Mouse (Mus musculus) neural tube, embryonic 13.5 days (tissue): Measurements from ENCODE around the gene Gpr108. TPM values are rescaled to one million over a fixed set of nuclear protein-coding genes. Genes with fewer than 3 reads are reported as not detected.

Source experiments
- ATAC-seq: fragments of 200-750 bp; cut with Nextera tagmentation; 2 replicates; pipeline ENCODE4 v1.8.0; 2017; ENCODE audit warnings: low read depth, mild to moderate bottlenecking, moderate TSS enrichment, moderate library complexity
- H3K27ac ChIP-seq: fragments of 300-500 bp; sonication (generic); replicated peaks from 2 replicates; pipeline ENCODE4 v1.5.1; 2015; ENCODE audit warnings: moderate library complexity, mild to moderate bottlenecking, inconsistent platforms
- H3K27me3 ChIP-seq: fragments of 300-500 bp; sonication (generic); 2 replicates; pipeline ENCODE4 v1.6.1; 2015; ENCODE audit warnings: mild to moderate bottlenecking, inconsistent platforms
- H3K36me3 ChIP-seq: fragments of 300-500 bp; sonication (generic); 2 replicates; pipeline ENCODE4 v1.6.1; 2015; ENCODE audit warnings: mild to moderate bottlenecking, inconsistent platforms
- H3K4me1 ChIP-seq: fragments of 300-500 bp; sonication (generic); replicated peaks from 2 replicates; pipeline ENCODE4 v1.6.1; 2015; ENCODE audit warnings: inconsistent platforms
- H3K4me2 ChIP-seq: fragments of 300-500 bp; sonication (generic); 2 replicates; pipeline ENCODE4 v1.6.1; 2015; ENCODE audit warnings: inconsistent platforms, mild to moderate bottlenecking, moderate library complexity
- H3K4me3 ChIP-seq: fragments of 300-500 bp; sonication (generic); 2 replicates; pipeline ENCODE4 v1.5.1; 2015; ENCODE audit warnings: mild to moderate bottlenecking, inconsistent platforms
- H3K9ac ChIP-seq: fragments of 300-500 bp; sonication (generic); 2 replicates; pipeline ENCODE4 v1.6.1; 2015; ENCODE audit warnings: moderate library complexity, mild to moderate bottlenecking, inconsistent platforms
- H3K9me3 ChIP-seq: fragments of 300-500 bp; sonication (generic); 2 replicates; pipeline ENCODE4 v1.6.1; 2016; ENCODE audit warnings: inconsistent platforms
- WGBS: fragments of 180-500 bp; shearing (Covaris S2); methylation state at CpG from one replicate; pipeline ENCODE4 v1.1.7; 2015; 5-methylcytosine and 5-hydroxymethylcytosine counted together
- microRNA-seq: library from miRNA; unstranded; fragments of <30 nt; microRNA quantifications from one replicate; pipeline ENCODE4, GENCODE M21; 2016
- polyA plus RNA-seq: library from polyadenylated mRNA; unstranded; fragments of >200 nt; fragmentation: Nextera tagmentation; extraction: Ambion mirVana; gene quantifications from 2 replicates; pipeline ENCODE4 v1.2.1, GENCODE M21; 2015

Gpr108 gene
- polyA plus RNA-seq, 1 experiment from 2014 or later = 24.8 TPM

GRCm38 (mm10) chr17:57185641-57186040, 62.6 kb downstream of the Gpr108 start:
- no peaks in the 10 kb centered on the region for H3K9me3 ChIP-seq
- H3K36me3 ChIP-seq = no peaks in the 10 kb centered on the region
- no peaks in the 10 kb centered on the region for H3K27me3 ChIP-seq
- H3K27ac ChIP-seq = no peak overlapping the region
- H3K4me3 ChIP-seq = no peak overlapping the region
- no peak overlapping the region for H3K4me2 ChIP-seq
- no peak overlapping the region for H3K9ac ChIP-seq
- no peak for ATAC-seq
- H3K4me1 ChIP-seq = no peaks in the 10 kb centered on the region
- 73% methylated on average over 2 of the region's 2 CpGs for WGBS

Small RNA genes lying within 50 kb of the gene (microRNA-seq; reads per million reads assigned to microRNA genes)
- not detected for gene Mir6978

Other genes with a start within 250 kb of the Gpr108 start
- gene Pspn, start 248.4 kb downstream of the Gpr108 start, polyA plus RNA-seq = 0.47 TPM in 1 of 2 replicates, not detected in the other
- 72.5 and 72.9 TPM in 2 replicates for gene Gtf2f1, start 237.2 kb downstream of the Gpr108 start, polyA plus RNA-seq
- 0.32 and 0.43 TPM in 2 replicates for gene Gm17949, start 237.0 kb downstream of the Gpr108 start, polyA plus RNA-seq
- gene Khsrp, start 216.9 kb downstream of the Gpr108 start, polyA plus RNA-seq = 33.5 and 34.2 TPM in 2 replicates
- not detected in 2 replicates for gene Slc25a41, start 206.8 kb downstream of the Gpr108 start, polyA plus RNA-seq
- gene Crb3, start 189.3 kb downstream of the Gpr108 start, polyA plus RNA-seq = 0.92 and 1.1 TPM in 2 replicates
- gene Slc25a23, start 188.6 kb downstream of the Gpr108 start, polyA plus RNA-seq = 29.5 and 33.3 TPM in 2 replicates
- 3.7 and 5.9 TPM in 2 replicates for gene Dennd1c, start 169.9 kb downstream of the Gpr108 start, polyA plus RNA-seq
- 381 and 413 TPM in 2 replicates for gene Tubb4a, start 160.7 kb downstream of the Gpr108 start, polyA plus RNA-seq
- 4.2 and 6.2 TPM in 2 replicates for gene Tnfsf9, start 143.1 kb downstream of the Gpr108 start, polyA plus RNA-seq
- 0.56 and 0.62 TPM in 2 replicates for gene Cd70, start 98.7 kb downstream of the Gpr108 start, polyA plus RNA-seq
- not detected in 2 replicates for gene Tnfsf14, start 54.3 kb downstream of the Gpr108 start, polyA plus RNA-seq
- gene C3, start 20.3 kb downstream of the Gpr108 start, polyA plus RNA-seq = 1.6 and 1.9 TPM in 2 replicates
- 14.7 and 15.4 TPM in 2 replicates for gene Trip10, start 1.0 kb upstream of the Gpr108 start, polyA plus RNA-seq
- gene Vav1, start 30.7 kb upstream of the Gpr108 start, polyA plus RNA-seq = 1.5 and 1.8 TPM in 2 replicates
- 5.3 and 6.0 TPM in 2 replicates for gene Adgre1, start 110.2 kb upstream of the Gpr108 start, polyA plus RNA-seq